Mouse (Mus musculus): Measurements from ENCODE around the gene Arhgap15.

- TF ChIP-seq MAFK (IDR thresholded peaks at IDR 0.05; ENCODE audit: insufficient read depth, low read depth, low read length) (no peak), ZC3H11A (IDR thresholded peaks at IDR 0.05; ENCODE audit: borderline replicate concordance, low read depth, low read length) (no peak), HCFC1 (IDR thresholded peaks at IDR 0.05; ENCODE audit: borderline replicate concordance, insufficient read depth, low read length) (no peak), ZNF384 (IDR thresholded peaks at IDR 0.05; ENCODE audit: low read depth, low read length) (no peak)
Observed at GRCm38 (mm10) chr2:43939196-43939595, 190.6 kb downstream of the Arhgap15 start.
